Mouse (Mus musculus) gastrocnemius, adult 18-20 months (tissue): ENCODE measurements around the gene Gbp2b. TPM values are rescaled to one million over a fixed set of nuclear protein-coding genes. Genes with fewer than 3 reads are reported as not detected.
"Not testable (repeated sequence)": the region's sequence is repeated elsewhere in the genome, so short reads cannot be mapped to it uniquely, and the experiment has no call there.

Experiments used
- DNase-seq: peaks from one replicate; pipeline ENCODE4 v3.0.0; 2021; ENCODE audit warnings: low spot score
- microRNA-seq: library from miRNA; unstranded; fragments of <30 nt; microRNA quantifications from one replicate; pipeline ENCODE4 v1.2.0, GENCODE M21; 2021
- total RNA-seq, 2 experiments: library from RNA; stranded (reverse); gene quantifications; 2 replicates each; pipeline ENCODE4 v1.2.3; 2021

Gbp2b gene
- total RNA-seq, 2 experiments from 2014 or later = 0.19 TPM; not detected in 1

DNA sequence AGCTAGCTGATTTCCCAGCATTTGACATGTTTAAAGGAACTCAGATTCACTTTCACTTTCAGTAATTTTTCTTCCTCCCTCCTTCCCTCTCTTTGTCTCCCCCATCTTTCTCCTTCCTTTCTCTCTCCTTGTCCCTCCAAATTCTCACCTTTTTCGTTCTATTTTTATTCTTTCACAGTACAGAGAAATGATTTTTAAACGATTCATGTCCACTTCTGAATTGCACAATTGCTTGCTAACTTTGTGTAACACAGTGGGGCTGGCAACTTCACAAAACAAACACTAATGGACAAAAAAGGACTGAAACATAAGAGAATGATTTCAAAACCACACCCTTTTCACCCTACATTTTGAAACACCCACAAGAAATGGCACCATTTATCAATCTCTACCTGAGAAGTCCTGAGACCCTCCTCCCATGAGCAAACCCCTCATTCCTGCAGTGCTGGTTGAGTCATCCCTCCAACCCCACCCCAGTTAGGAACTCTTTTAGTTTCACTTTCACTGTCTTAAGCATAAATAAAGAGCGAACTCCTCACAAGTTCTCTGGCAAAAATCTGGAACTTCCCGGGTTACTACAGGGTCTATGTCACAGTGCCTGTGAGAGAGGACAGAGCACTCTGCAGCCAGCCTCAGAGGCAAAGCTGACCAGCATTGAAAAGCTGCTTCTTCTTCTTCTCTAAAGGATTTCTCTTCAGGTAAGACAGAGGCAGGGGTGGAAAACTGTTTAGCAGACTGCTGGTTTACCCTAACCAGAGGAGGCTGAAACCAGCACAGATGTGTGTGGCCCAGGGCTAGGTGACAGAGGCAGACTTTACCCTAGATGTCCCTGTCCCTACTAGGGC is 25.7 kb downstream of the Gbp2b start, which contains the start of gene Gbp2:
Gbp2 (plus strand) TSS at position 492 of the 845 bp plus-strand sequence.
- DNase-seq = peak; percentile 55

DNA sequence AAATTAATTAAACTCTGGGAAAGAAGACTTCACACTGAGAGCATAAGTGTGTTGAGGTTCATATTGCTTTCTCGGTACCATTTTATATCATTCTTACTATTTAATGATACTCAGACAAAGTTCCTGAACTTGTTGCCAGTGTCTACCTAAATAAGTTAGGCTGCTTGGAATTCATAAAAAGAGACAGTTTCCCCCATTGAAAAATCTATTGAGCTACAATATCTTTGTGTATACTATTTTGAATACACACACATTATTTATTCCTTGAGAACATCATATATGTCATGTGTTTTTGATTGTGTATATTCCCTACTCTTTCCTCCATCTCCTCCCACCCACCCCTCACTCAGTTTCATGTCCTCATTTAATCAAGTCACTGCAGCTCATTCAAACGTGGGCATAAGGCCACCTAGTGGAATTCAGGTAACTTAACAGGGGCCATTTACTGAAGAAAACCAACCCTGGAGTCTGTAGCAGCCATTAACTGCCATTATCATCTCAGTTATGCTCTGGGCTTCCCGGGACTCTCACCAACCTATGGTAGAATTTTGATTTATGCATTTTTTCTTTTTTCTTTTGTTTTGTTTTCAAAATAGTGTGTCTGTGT is 26.4 kb downstream of the Gbp2b start:
- DNase-seq = no peak

GRCm38 (mm10) chr3:142630385-142630784 is 35.7 kb downstream of the Gbp2b start:
- DNase-seq = no peak

GRCm38 (mm10) chr3:142640201-142640600 is 45.6 kb downstream of the Gbp2b start:
- DNase-seq = peak; percentile 57

GRCm38 (mm10) chr3:142645949-142646348 is 51.3 kb downstream of the Gbp2b start:
- peak; percentile 65 for DNase-seq

DNA sequence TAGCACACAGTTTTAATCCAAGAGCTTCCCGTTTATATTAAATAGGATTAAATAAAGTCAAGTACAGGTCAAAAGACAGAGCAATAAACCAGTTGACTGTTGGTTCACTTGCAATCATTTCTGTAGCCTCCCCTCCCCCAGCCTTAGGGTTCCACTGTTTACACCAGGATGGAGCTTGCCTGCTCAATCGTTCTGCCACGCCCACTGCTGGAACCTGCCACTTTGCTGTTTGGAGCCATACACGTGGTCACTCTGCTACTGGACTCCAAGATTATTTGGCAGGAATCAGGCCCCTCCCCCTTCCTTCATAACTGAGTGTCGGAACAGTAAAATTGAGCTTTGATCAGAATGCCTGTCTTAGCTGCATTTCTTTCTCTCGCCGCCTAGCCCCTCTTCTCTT is 53.2 kb downstream of the Gbp2b start:
- DNase-seq = not testable (repeated sequence)

DNA sequence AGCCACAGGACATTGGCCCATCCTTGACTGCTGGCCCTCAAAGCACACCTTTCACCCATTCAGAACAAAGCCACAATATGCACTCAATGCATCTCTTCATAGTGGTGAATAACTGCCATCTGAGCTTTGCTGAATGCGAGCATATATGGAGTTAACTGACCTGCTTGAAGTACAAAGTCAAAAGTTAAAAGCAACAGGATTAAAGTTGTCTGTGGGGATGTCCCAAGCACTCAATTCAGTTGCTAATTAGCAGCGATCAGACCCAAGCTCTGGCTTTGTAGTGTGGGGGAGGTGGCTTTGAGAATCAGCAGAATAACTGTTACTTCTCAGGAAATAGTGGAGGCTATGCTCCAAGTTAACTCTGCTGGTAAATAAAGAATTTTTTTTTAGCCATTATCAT is 55.6 kb downstream of the Gbp2b start:
- no peak for DNase-seq

- no peak for DNase-seq
Measured at GRCm38 (mm10) chr3:142664723-142665122, 70.1 kb downstream of the Gbp2b start.

Small RNAs within 50 kb of the gene (microRNA-seq; reads per million reads assigned to microRNA genes)
- not detected for gene Mir6381

Other genes starting within 250 kb of the Gbp2b start
- 100 to 1,000 TPM; 496 to 567 TPM for gene Pdlim5, start 199.2 kb upstream of the Gbp2b start, total RNA-seq
- 1 to 10 TPM in 1 of 2 experiments, under 1 TPM in 1; 0.98 to 3.9 TPM for gene Gbp5, start 100.9 kb upstream of the Gbp2b start, total RNA-seq
- 1 to 10 TPM; 2.8 to 6.9 TPM for gene Gbp7, start 64.5 kb upstream of the Gbp2b start, total RNA-seq
- gene Gbp3, start 34.8 kb upstream of the Gbp2b start, total RNA-seq = 1 to 10 TPM; 1.6 to 4.3 TPM
- 1 to 10 TPM; 2.4 to 5.7 TPM for gene Gbp2, start 25.8 kb downstream of the Gbp2b start, total RNA-seq
- gene Kyat3, start 106.2 kb downstream of the Gbp2b start, total RNA-seq = 10 to 100 TPM; 10.4 to 10.6 TPM
- 10 to 100 TPM; 15.5 to 16.4 TPM for gene Gtf2b, start 170.2 kb downstream of the Gbp2b start, total RNA-seq